Mouse (Mus musculus) forebrain, embryonic 11.5 days (tissue): ENCODE measurements around the gene Ephb1. TPM values are rescaled to one million over a fixed set of nuclear protein-coding genes. Genes with fewer than 3 reads are reported as not detected.

Experiments
- ATAC-seq: fragments of 200-750 bp; cut with Nextera tagmentation; replicated peaks from 2 replicates; pipeline ENCODE4 v1.8.0; 2017; ENCODE audit warnings: moderate TSS enrichment; ENCODE audit not compliant: low FRiP score
- DNase-seq: peaks from one replicate; pipeline ENCODE4 v3.0.0-alpha.2; 2017; ENCODE audit warnings: low spot score
- H3K27ac ChIP-seq: fragments of 300-500 bp; sonication (generic); 2 replicates; pipeline ENCODE4 v1.5.1; 2014; ENCODE audit warnings: low read depth, low read length
- H3K27me3 ChIP-seq: fragments of 300-500 bp; sonication (generic); 2 replicates; pipeline ENCODE4 v1.6.1; 2014; ENCODE audit warnings: mild to moderate bottlenecking, low read length, mixed read lengths; ENCODE audit not compliant: control insufficient read depth, insufficient read depth
- H3K36me3 ChIP-seq: fragments of 300-500 bp; sonication (generic); 2 replicates; pipeline ENCODE4 v1.6.1; 2014; ENCODE audit warnings: mild to moderate bottlenecking, low read length, moderate library complexity, mixed read lengths; ENCODE audit not compliant: control insufficient read depth, insufficient read depth
- H3K4me1 ChIP-seq: fragments of 300-500 bp; sonication (generic); replicated peaks from 2 replicates; pipeline ENCODE4 v1.6.1; 2014; ENCODE audit warnings: low read length, mixed read lengths; ENCODE audit not compliant: control insufficient read depth, insufficient read depth
- H3K4me2 ChIP-seq: fragments of 300-500 bp; sonication (generic); 2 replicates; pipeline ENCODE4 v1.6.1; 2014; ENCODE audit warnings: low read depth, mild to moderate bottlenecking, low read length, moderate library complexity, mixed read lengths; ENCODE audit not compliant: severe bottlenecking
- H3K4me3 ChIP-seq: fragments of 300-500 bp; sonication (generic); 2 replicates; pipeline ENCODE4 v1.5.1; 2014; ENCODE audit warnings: low read depth, low read length
- H3K9ac ChIP-seq: fragments of 300-500 bp; sonication (generic); 2 replicates; pipeline ENCODE4 v1.6.1; 2014; ENCODE audit warnings: low read length
- H3K9me3 ChIP-seq: fragments of 300-500 bp; sonication (generic); 2 replicates; pipeline ENCODE4 v1.6.1; 2016; ENCODE audit warnings: low read length, mixed read lengths; ENCODE audit not compliant: control insufficient read depth
- WGBS: fragments of 180-500 bp; shearing (Covaris S2); extraction: QIAGEN DNeasy Blood & Tissue Kit; methylation state at CpG from one replicate; pipeline ENCODE4 v1.1.7; 2014; 5-methylcytosine and 5-hydroxymethylcytosine counted together
- polyA plus RNA-seq: library from polyadenylated mRNA; unstranded; fragments of >200 nt; fragmentation: Nextera tagmentation; extraction: Ambion mirVana; gene quantifications from 2 replicates; pipeline ENCODE4 v1.2.1, GENCODE M21; 2014

Ephb1 gene
- polyA plus RNA-seq, 1 experiment from 2014 or later: 19.9 TPM

DNA sequence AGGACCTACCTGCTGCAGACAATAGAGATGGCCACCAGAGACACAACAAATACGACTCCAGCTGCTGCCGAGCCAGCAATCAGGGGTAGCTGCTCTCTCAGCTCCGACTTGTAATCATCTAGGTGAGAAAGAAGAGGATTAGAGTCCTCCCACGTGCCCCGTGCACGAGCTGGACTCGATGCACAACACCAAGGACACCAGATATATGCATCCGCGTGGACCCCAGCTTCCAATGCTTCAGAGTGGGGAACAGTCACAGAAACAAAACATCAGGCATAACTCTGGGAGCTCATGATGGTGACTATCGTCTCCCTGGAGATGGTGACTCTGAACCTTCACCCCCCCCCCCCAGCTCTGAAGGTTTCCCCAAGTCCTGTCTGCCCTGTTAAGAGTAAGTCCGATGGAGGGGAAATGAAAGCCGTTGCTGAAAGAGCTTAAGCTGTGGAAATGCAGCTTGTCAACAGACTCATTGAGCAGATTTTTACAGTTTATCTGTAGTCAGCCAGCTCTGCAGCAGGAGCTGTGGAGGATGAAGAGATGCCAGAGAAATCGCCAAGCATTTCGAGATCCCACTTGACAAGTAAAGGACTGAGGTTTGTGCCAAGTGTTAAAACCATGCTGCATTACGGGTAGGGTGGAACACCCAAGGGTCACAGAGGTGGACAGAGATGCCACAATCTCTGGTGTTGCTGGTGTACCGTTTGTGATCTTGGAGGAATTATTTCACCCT, 357.6 kb downstream of the Ephb1 start:
- Histone ChIP-seq H3K9me3 (no peaks in the 10 kb centered on the region), H3K4me1 (no peaks in the 10 kb centered on the region), H3K27me3 (no peaks in the 10 kb centered on the region), H3K36me3 (no peaks in the 10 kb centered on the region), H3K9ac (no peak overlapping the region), H3K4me3 (no peak overlapping the region), H3K27ac (no peak overlapping the region), H3K4me2 (no peak overlapping the region)
- 81% methylated on average over 16 of the region's 16 CpGs for WGBS
- DNase-seq: no peak
- ATAC-seq: no peak

DNA sequence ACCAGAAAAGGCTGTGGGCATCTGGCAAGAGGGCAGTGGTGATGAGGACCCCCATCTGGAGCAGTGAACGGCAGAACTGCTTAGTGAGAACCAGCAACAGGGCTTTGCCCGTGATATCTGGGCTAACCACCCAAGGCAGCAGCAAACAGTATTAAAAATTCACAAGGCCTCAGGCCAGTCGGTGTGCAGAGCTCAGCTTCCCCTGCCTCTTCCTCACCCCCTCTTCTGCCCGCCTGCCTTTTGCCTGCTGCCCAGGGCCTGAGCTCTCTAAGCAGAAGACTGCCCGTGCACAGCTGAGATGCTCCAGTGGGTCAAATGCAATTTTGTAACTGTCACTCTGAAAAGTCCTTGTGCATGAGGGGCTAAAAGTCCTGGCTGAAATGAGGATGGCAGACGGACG, 358.3 kb downstream of the Ephb1 start:
- H3K9me3 ChIP-seq: no peaks in the 10 kb centered on the region
- H3K4me1 ChIP-seq: no peaks in the 10 kb centered on the region
- H3K36me3 ChIP-seq: no peaks in the 10 kb centered on the region
- no peak overlapping the region for H3K4me2 ChIP-seq
- no peak overlapping the region for H3K27ac ChIP-seq
- H3K9ac ChIP-seq: no peak overlapping the region
- H3K27me3 ChIP-seq: no peaks in the 10 kb centered on the region
- no peak overlapping the region for H3K4me3 ChIP-seq
- 85% methylated on average over 7 of the region's 7 CpGs for WGBS
- ATAC-seq (no peak), DNase-seq (no peak)

- Histone ChIP-seq H3K4me1 (no peaks in the 10 kb centered on the region), H3K4me2 (no peak overlapping the region), H3K27me3 (no peaks in the 10 kb centered on the region), H3K27ac (no peak overlapping the region), H3K9me3 (no peaks in the 10 kb centered on the region), H3K4me3 (no peak overlapping the region), H3K36me3 (no peaks in the 10 kb centered on the region), H3K9ac (no peak overlapping the region)
- no peak for ATAC-seq
- WGBS: 87% methylated on average over 10 of the region's 10 CpGs
- no peak for DNase-seq
Measured at GRCm38 (mm10) chr9:101995423-101996156, 358.9 kb downstream of the Ephb1 start.

- Histone ChIP-seq H3K36me3 (no peaks in the 10 kb centered on the region), H3K4me3 (no peak overlapping the region), H3K27me3 (no peaks in the 10 kb centered on the region), H3K9ac (no peak overlapping the region), H3K4me1 (no peaks in the 10 kb centered on the region), H3K4me2 (no peak overlapping the region), H3K9me3 (no peaks in the 10 kb centered on the region), H3K27ac (no peak overlapping the region)
- 93% methylated on average over 2 of the region's 2 CpGs for WGBS
- ATAC-seq (no peak), DNase-seq (no peak)
Measured at GRCm38 (mm10) chr9:101994086-101994485, 360.4 kb downstream of the Ephb1 start.

GRCm38 (mm10) chr9:101990836-101991235, 363.7 kb downstream of the Ephb1 start:
- Histone ChIP-seq H3K9me3 (no peaks in the 10 kb centered on the region), H3K4me3 (no peak overlapping the region), H3K27me3 (no peaks in the 10 kb centered on the region), H3K27ac (no peak overlapping the region), H3K4me2 (no peak overlapping the region), H3K4me1 (no peaks in the 10 kb centered on the region), H3K9ac (no peak overlapping the region), H3K36me3 (no peaks in the 10 kb centered on the region)
- no peak for DNase-seq
- no peak for ATAC-seq
- 82% methylated on average over 12 of the region's 12 CpGs for WGBS

DNA sequence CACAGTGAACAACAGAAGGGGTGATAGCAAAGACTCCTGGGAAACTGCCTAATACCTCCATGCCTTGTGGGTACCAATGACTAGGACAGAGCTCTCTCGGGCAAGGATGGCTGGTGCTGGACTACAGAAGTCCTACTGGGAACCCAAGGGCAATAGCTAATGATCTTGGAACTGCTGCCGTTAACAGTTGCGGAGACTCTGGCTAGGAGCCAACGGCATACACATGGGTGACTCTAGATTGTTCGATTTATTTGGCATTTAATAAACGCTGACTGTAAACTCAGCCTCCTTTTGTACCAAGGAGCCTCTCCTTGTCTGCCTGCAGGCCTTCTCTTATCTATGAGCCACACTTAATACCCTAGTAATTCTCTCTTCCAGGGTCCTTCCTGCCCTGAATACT, 364.5 kb downstream of the Ephb1 start:
- DNase-seq (no peak), ATAC-seq (no peak)
- Histone ChIP-seq H3K27ac (no peak overlapping the region), H3K4me1 (no peaks in the 10 kb centered on the region), H3K9me3 (no peaks in the 10 kb centered on the region), H3K36me3 (no peaks in the 10 kb centered on the region), H3K4me3 (no peak overlapping the region), H3K9ac (no peak overlapping the region), H3K4me2 (no peak overlapping the region), H3K27me3 (no peaks in the 10 kb centered on the region)
- 95% methylated on average over 6 of the region's 6 CpGs for WGBS

- WGBS: 72% methylated on average over 2 of the region's 2 CpGs
- no peak overlapping the region for H3K4me3 ChIP-seq
Measured at GRCm38 (mm10) chr9:101986910-101987309, 367.6 kb downstream of the Ephb1 start.

DNA sequence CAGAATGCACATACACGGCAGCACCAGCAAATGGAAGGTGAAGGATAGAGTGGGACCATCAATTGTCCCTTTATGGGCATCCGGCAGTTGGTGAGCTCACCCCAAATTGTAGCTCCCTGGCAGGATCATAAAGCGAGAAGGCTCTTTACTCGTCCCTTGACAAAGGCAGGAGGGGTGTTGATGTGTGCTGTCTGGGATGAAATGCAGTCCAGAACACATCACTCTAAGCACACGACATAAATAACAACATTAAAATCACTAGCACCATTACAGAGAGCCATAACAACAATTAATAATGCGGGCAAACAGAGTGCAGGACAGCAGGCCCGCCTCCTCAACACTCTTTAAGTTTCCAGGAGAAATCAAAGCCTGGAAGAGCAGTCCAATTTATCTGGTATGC, 372.1 kb downstream of the Ephb1 start:
- Histone ChIP-seq H3K9me3 (no peaks in the 10 kb centered on the region), H3K27me3 (no peaks in the 10 kb centered on the region), H3K9ac (no peak overlapping the region), H3K27ac (no peak overlapping the region), H3K4me2 (no peak overlapping the region), H3K4me3 (no peak overlapping the region), H3K4me1 (no peaks in the 10 kb centered on the region), H3K36me3 (no peaks in the 10 kb centered on the region)
- ATAC-seq (no peak), DNase-seq (no peak)
- 83% methylated on average over 7 of the region's 7 CpGs for WGBS

More at GRCm38 (mm10) chr9:101986910-101987309, 367.6 kb downstream of the Ephb1 start:
- Histone ChIP-seq H3K4me2 (no peak overlapping the region), H3K27ac (no peak overlapping the region), H3K9ac (no peak overlapping the region), H3K36me3 (no peaks in the 10 kb centered on the region), H3K4me1 (no peaks in the 10 kb centered on the region), H3K27me3 (no peaks in the 10 kb centered on the region), H3K9me3 (no peaks in the 10 kb centered on the region)
- ATAC-seq: no peak
- DNase-seq: no peak

DNA sequence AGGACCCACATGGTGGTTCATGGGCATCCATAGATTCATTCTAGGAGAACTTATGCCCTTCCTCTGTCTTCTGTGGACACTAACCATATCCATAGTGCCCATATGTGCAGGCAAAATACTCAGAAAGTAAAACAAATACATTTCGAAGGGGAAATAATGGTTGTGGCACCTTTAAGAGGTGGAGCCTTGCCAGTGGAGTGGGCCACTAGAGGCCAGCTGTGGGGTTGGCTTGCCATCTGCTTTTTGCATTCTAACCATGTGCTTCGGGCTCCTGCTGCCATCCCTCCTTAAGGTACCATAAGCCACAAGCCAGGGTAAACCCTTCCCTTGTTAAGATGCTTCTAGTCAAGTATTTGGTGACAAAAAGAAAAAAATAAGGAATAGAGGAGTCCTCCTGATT, 373.3 kb downstream of the Ephb1 start:
- no peak for ATAC-seq

More for the DNA sequence above, 373.3 kb downstream of the Ephb1 start:
- no peaks in the 10 kb centered on the region for H3K9me3 ChIP-seq
- no peak overlapping the region for H3K9ac ChIP-seq
- no peaks in the 10 kb centered on the region for H3K27me3 ChIP-seq
- 80% methylated on average over 2 of the region's 2 CpGs for WGBS
- no peaks in the 10 kb centered on the region for H3K4me1 ChIP-seq
- no peak for DNase-seq
- no peak overlapping the region for H3K4me3 ChIP-seq
- H3K4me2 ChIP-seq: no peak overlapping the region
- no peak overlapping the region for H3K27ac ChIP-seq
- H3K36me3 ChIP-seq: no peaks in the 10 kb centered on the region
